Mouse (Mus musculus) MEL (cell line): ENCODE data around the gene Adprhl2. TPM values are rescaled to one million over a fixed set of nuclear protein-coding genes. Genes with fewer than 3 reads are reported as not detected.
A peak's percentile ranks its signal among the peaks of the same experiment; 100 is the strongest.

Experiments used
- DNase-seq: peaks from one replicate; pipeline ENCODE4 v3.0.0; 2011; ENCODE audit warnings: low read depth, low spot score
- H3K27ac ChIP-seq: 2 replicates; pipeline ENCODE4 v1.5.1; 2012; ENCODE audit warnings: low read depth, mild to moderate bottlenecking, control low read depth, low read length, moderate library complexity; ENCODE audit not compliant: control insufficient read depth
- H3K27me3 ChIP-seq, 2 experiments: fragments of 150-350 bp in 1 of 2; sonication (generic) in 1 of 2; 2 replicates each; pipeline ENCODE4 v1.6.1; 2012; ENCODE audit warnings: low read length in 2 of 2, mild to moderate bottlenecking in 2 of 2, improper control_type of control experiment in 1 of 2, moderate library complexity in 1 of 2; ENCODE audit not compliant: insufficient read depth in 2 of 2, control insufficient read depth in 1 of 2
- H3K36me3 ChIP-seq, 2 experiments: 2 replicates each; pipeline ENCODE4 v1.6.1; 2012 to 2014; ENCODE audit warnings: low read length in 2 of 2, improper control_type of control experiment in 1 of 2, inconsistent platforms in 1 of 2, mild to moderate bottlenecking in 1 of 2; ENCODE audit not compliant: insufficient read depth in 2 of 2, control insufficient read depth in 1 of 2
- H3K4me1 ChIP-seq, 2 experiments: fragments of 150-350 bp in 1 of 2; sonication (generic) in 1 of 2; 2 replicates each; pipeline ENCODE4 v1.6.1; 2012; ENCODE audit warnings: low read length in 2 of 2, improper control_type of control experiment in 1 of 2, mild to moderate bottlenecking in 1 of 2; ENCODE audit not compliant: insufficient read depth in 2 of 2, control insufficient read depth in 1 of 2
- H3K4me3 ChIP-seq, 2 experiments: fragments of 150-350 bp in 1 of 2; sonication (generic) in 1 of 2; 2 replicates each; pipeline ENCODE4 v1.5.1; 2012; ENCODE audit warnings: low read depth in 2 of 2, low read length in 2 of 2, mild to moderate bottlenecking in 2 of 2, moderate library complexity in 2 of 2, control low read depth in 1 of 2, improper control_type of control experiment in 1 of 2; ENCODE audit not compliant: control insufficient read depth in 1 of 2, insufficient read depth in 1 of 2
- H3K79me2 ChIP-seq: 2 replicates; pipeline ENCODE4 v1.6.1; 2012; ENCODE audit warnings: mild to moderate bottlenecking, low read length, moderate library complexity; ENCODE audit not compliant: control insufficient read depth, poor library complexity, insufficient read depth
- H3K9ac ChIP-seq: 2 replicates; pipeline ENCODE4 v1.6.1; 2012; ENCODE audit warnings: low read depth, mild to moderate bottlenecking, control low read depth, low read length, moderate library complexity; ENCODE audit not compliant: control insufficient read depth, poor library complexity, severe bottlenecking
- H3K9me3 ChIP-seq: fragments of 150-350 bp; sonication (generic); replicated peaks from 2 replicates; pipeline ENCODE4 v1.6.1; 2012; ENCODE audit warnings: mild to moderate bottlenecking, low read length, improper control_type of control experiment, moderate library complexity; ENCODE audit not compliant: insufficient read depth
- BHLHE40 ChIP-seq: IDR thresholded peaks from 2 replicates; pipeline ENCODE4 v1.6.1; 2012; ENCODE audit warnings: low read depth, mild to moderate bottlenecking, inconsistent platforms, low read length, improper control_type of control experiment, borderline replicate concordance
- CHD1 ChIP-seq: IDR thresholded peaks from 2 replicates; pipeline ENCODE4 v1.6.1; 2012; ENCODE audit warnings: low read depth, mild to moderate bottlenecking, inconsistent platforms, low read length, improper control_type of control experiment
- E2F4 ChIP-seq: IDR thresholded peaks from 2 replicates; pipeline ENCODE4 v1.6.1; 2011; ENCODE audit warnings: low read depth, low read length, improper control_type of control experiment, borderline replicate concordance
- EP300 ChIP-seq, 2 experiments: IDR thresholded peaks; 2 replicates each; pipeline ENCODE4 v1.6.1; 2011; ENCODE audit warnings: improper control_type of control experiment in 2 of 2, low read length in 2 of 2, low read depth in 1 of 2, mild to moderate bottlenecking in 1 of 2
- ETS1 ChIP-seq: IDR thresholded peaks from 2 replicates; pipeline ENCODE4 v1.6.1; 2012; ENCODE audit warnings: low read depth, mild to moderate bottlenecking, inconsistent platforms, low read length, improper control_type of control experiment, moderate library complexity
- KAT2A ChIP-seq: conservative IDR thresholded peaks from 2 replicates; pipeline ENCODE4 v1.6.1; 2012; ENCODE audit warnings: low read depth, low read length, improper control_type of control experiment, inconsistent platforms
- MAFK ChIP-seq: IDR thresholded peaks from 2 replicates; pipeline ENCODE4 v1.6.1; 2011; ENCODE audit warnings: low read depth, mild to moderate bottlenecking, low read length, improper control_type of control experiment, borderline replicate concordance
- MAX ChIP-seq: IDR thresholded peaks from 2 replicates; pipeline ENCODE4 v1.6.1; 2011; ENCODE audit warnings: low read length, improper control_type of control experiment
- MAZ ChIP-seq: IDR thresholded peaks from 2 replicates; pipeline ENCODE4 v1.6.1; 2012; ENCODE audit warnings: low read depth, mild to moderate bottlenecking, inconsistent platforms, low read length, improper control_type of control experiment
- MEF2A ChIP-seq: IDR thresholded peaks from 2 replicates; pipeline ENCODE4 v1.6.1; 2014; ENCODE audit warnings: low read depth, mild to moderate bottlenecking, inconsistent platforms, low read length, improper control_type of control experiment; ENCODE audit not compliant: poor library complexity, insufficient replicate concordance, severe bottlenecking; ENCODE audit errors: extremely low read depth
- MXI1 ChIP-seq: IDR thresholded peaks from 2 replicates; pipeline ENCODE4 v1.6.1; 2011; ENCODE audit warnings: mild to moderate bottlenecking, low read depth, low read length, improper control_type of control experiment
- MYB ChIP-seq: IDR thresholded peaks from 2 replicates; pipeline ENCODE4 v1.6.1; 2011; ENCODE audit warnings: mild to moderate bottlenecking, low read depth, low read length, improper control_type of control experiment
- MYC ChIP-seq: IDR thresholded peaks from 2 replicates; pipeline ENCODE4 v1.6.1; 2011; ENCODE audit warnings: low read depth, mild to moderate bottlenecking, low read length, improper control_type of control experiment, moderate library complexity
- NELFE ChIP-seq: IDR thresholded peaks from 2 replicates; pipeline ENCODE4 v1.6.1; 2011; ENCODE audit warnings: low read depth, low read length, improper control_type of control experiment
- POLR2AphosphoS5 ChIP-seq: IDR thresholded peaks from 2 replicates; pipeline ENCODE4 v1.6.1; 2012; ENCODE audit warnings: low read depth, borderline replicate concordance, mild to moderate bottlenecking, inconsistent platforms, low read length, moderate library complexity, mixed read lengths
- RAD21 ChIP-seq: IDR thresholded peaks from 2 replicates; pipeline ENCODE4 v1.6.1; 2011; ENCODE audit warnings: mild to moderate bottlenecking, low read depth, low read length, improper control_type of control experiment
- SIN3A ChIP-seq: IDR thresholded peaks from 2 replicates; pipeline ENCODE4 v1.6.1; 2012; ENCODE audit warnings: low read length, improper control_type of control experiment, inconsistent platforms
- SMC3 ChIP-seq: IDR thresholded peaks from 2 replicates; pipeline ENCODE4 v1.6.1; 2011; ENCODE audit warnings: low read depth, low read length, improper control_type of control experiment
- TAL1 ChIP-seq: IDR thresholded peaks from 2 replicates; pipeline ENCODE4 v1.6.1; 2012; ENCODE audit warnings: mild to moderate bottlenecking, inconsistent platforms, low read length, moderate library complexity, mixed read lengths
- TBP ChIP-seq: IDR thresholded peaks from 2 replicates; pipeline ENCODE4 v1.8.0; 2011; ENCODE audit warnings: low read depth, low read length, improper control_type of control experiment
- TCF12 ChIP-seq: IDR thresholded peaks from 2 replicates; pipeline ENCODE4 v1.6.1; 2014; ENCODE audit warnings: low read depth, mild to moderate bottlenecking, inconsistent platforms, low read length, improper control_type of control experiment, moderate library complexity
- USF2 ChIP-seq, 2 experiments: IDR thresholded peaks; 2 replicates each; pipeline ENCODE4 v1.6.1; 2011 to 2012; ENCODE audit warnings: improper control_type of control experiment in 2 of 2, low read length in 2 of 2, borderline replicate concordance in 1 of 2, inconsistent platforms in 1 of 2, low read depth in 1 of 2, mild to moderate bottlenecking in 1 of 2; ENCODE audit not compliant: insufficient read depth in 1 of 2
- ZC3H11A ChIP-seq: IDR thresholded peaks from 2 replicates; pipeline ENCODE4 v1.6.1; 2012; ENCODE audit warnings: low read depth, mild to moderate bottlenecking, inconsistent platforms, low read length, improper control_type of control experiment
- ZKSCAN1 ChIP-seq: IDR thresholded peaks from 2 replicates; pipeline ENCODE4 v1.6.1; 2012; ENCODE audit warnings: low read depth, mild to moderate bottlenecking, inconsistent platforms, low read length, improper control_type of control experiment, moderate library complexity
- polyA plus RNA-seq, 2 experiments: library from polyadenylated mRNA; stranded (reverse) in 1 of 2; unstranded in 1 of 2; fragments of >175 nt in 1 of 2; fragments of >200 nt in 1 of 2; gene quantifications; 2 replicates each; pipeline versions ENCODE4 v1.2.1 to v1.2.4; 2012; ENCODE audit warnings: low replicate concordance in 2 of 2, low read depth in 1 of 2; ENCODE audit not compliant: insufficient read length in 2 of 2, insufficient read depth in 1 of 2, missing spikeins in 1 of 2
- total RNA-seq: library from RNA; depleted of rRNA; stranded (reverse); fragments of 300-350 nt; gene quantifications from 2 replicates; pipeline ENCODE4 v1.2.3, GENCODE M21; 2012

The Adprhl2 gene
- total and polyA plus RNA-seq, 3 experiments = 53.7 to 62.0 TPM; not detected in 1

GRCm38 (mm10) chr4:126278961-126279360, 42.5 kb downstream of the Adprhl2 start:
- no peaks in the 10 kb centered on the region for H3K79me2 ChIP-seq
- no peaks in the 10 kb centered on the region; a peak in 1 of 4 replicates for H3K36me3 ChIP-seq
- DNase-seq = no peak
- no peak overlapping the region for H3K27ac ChIP-seq
- H3K9me3 ChIP-seq = no peaks in the 10 kb centered on the region
- H3K4me3 ChIP-seq = no peak overlapping the region
- no peaks in the 10 kb centered on the region for H3K27me3 ChIP-seq
- peaks cover 0 to 6% of the 10 kb centered on the region in 2 experiments; a peak in 3 of 4 replicates for H3K4me1 ChIP-seq
- no peak for TF ChIP-seq E2F4
- TF ChIP-seq MXI1 = no peak
- no peak for TF ChIP-seq MYB
- TF ChIP-seq ZKSCAN1 = no peak
- TF ChIP-seq ETS1 = no peak
- TF ChIP-seq TCF12 = no peak
- no peak overlapping the region for H3K9ac ChIP-seq

- Histone ChIP-seq H3K4me3 (no peak overlapping the region), H3K9ac (no peak overlapping the region), H3K4me1 (peaks cover 0 to 4% of the 10 kb centered on the region in 2 experiments; a peak in 2 of 4 replicates), H3K27me3 (no peaks in the 10 kb centered on the region), H3K79me2 (no peaks in the 10 kb centered on the region)
- no peak for DNase-seq
- TF ChIP-seq SMC3 (no peak), TAL1 (no peak), BHLHE40 (no peak), MAZ (no peak), RAD21 (no peak)
- TF ChIP-seq, all 39 proteins: peak for 0
- Histone ChIP-seq H3K27ac (no peak overlapping the region), H3K36me3 (no peaks in the 10 kb centered on the region; a peak in 1 of 4 replicates), H3K9me3 (no peaks in the 10 kb centered on the region)
Observed at GRCm38 (mm10) chr4:126278565-126278915, 43.0 kb downstream of the Adprhl2 start.

DNA sequence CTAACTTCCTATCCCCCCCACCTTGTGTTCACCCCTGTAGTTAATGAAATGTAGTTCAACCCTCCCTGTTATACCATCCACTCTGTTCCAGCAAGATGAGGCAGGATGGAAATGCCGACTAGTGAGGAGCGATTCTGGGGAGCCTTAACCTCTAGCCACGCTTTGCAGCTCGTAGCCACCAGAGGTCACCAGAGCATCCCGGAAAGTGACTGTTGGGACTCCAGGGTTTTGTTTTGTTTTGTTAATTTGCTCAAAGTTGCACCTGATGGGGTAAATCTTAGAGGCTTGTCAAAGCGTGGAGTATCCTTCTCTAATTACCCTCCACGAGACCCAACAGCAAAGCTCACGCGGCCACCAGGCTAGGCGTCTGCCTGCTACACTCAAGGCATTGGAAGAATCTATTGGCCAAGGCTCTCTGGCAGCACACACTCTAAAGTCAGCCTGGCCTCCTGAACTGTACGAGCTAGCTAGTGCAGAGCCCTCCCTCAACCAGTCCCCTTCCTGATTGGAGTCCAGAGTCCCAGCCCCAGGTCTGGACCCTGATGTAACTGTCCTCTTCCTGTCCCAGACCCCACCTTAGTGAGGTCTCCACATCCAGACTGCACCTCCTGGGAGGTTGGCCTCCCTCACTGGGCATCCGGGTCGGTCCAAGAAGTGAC, 43.5 kb downstream of the Adprhl2 start:
- H3K4me1 ChIP-seq = no peaks in the 10 kb centered on the region; a peak in 1 of 4 replicates
- no peak overlapping the region for H3K27ac ChIP-seq
- H3K79me2 ChIP-seq = no peaks in the 10 kb centered on the region
- DNase-seq = peak; percentile 62
- no peaks in the 10 kb centered on the region for H3K36me3 ChIP-seq
- no peak overlapping the region for H3K9ac ChIP-seq
- no peaks in the 10 kb centered on the region for H3K9me3 ChIP-seq
- no peak overlapping the region for H3K4me3 ChIP-seq
- H3K27me3 ChIP-seq = no peaks in the 10 kb centered on the region
- TF ChIP-seq MAFK (no peak), MEF2A (no peak), TBP (no peak), MAX (no peak), NELFE (no peak), KAT2A (no peak), MYC (0 out of 2 replicates have a peak, but pooled peaks have one; percentile 39), POLR2AphosphoS5 (no peak), ETS1 (no peak), SIN3A (0 out of 2 replicates have a peak, but pooled peaks have one; percentile 17), SMC3 (peak; percentile 80), RAD21 (peak; percentile 70), USF2 (IDR thresholded peaks at IDR 0.05; ENCODE audit: borderline replicate concordance in 1 of 2, insufficient read depth in 1 of 2, low read depth in 1 of 2, low read length in 2 of 2) (no peak), EP300 (IDR thresholded peaks at IDR 0.05; ENCODE audit: low read depth in 1 of 2, low read length in 2 of 2) (no peak), CHD1 (no peak), MYB (no peak), ZC3H11A (peak; percentile 58), ZKSCAN1 (no peak)
